Mouse (Mus musculus): ENCODE data around the gene Sv2b. TPM values are rescaled to one million over a fixed set of nuclear protein-coding genes. Genes with fewer than 3 reads are reported as not detected.

The Sv2b gene
- polyA plus RNA-seq, 1 experiment = not detected

DNA sequence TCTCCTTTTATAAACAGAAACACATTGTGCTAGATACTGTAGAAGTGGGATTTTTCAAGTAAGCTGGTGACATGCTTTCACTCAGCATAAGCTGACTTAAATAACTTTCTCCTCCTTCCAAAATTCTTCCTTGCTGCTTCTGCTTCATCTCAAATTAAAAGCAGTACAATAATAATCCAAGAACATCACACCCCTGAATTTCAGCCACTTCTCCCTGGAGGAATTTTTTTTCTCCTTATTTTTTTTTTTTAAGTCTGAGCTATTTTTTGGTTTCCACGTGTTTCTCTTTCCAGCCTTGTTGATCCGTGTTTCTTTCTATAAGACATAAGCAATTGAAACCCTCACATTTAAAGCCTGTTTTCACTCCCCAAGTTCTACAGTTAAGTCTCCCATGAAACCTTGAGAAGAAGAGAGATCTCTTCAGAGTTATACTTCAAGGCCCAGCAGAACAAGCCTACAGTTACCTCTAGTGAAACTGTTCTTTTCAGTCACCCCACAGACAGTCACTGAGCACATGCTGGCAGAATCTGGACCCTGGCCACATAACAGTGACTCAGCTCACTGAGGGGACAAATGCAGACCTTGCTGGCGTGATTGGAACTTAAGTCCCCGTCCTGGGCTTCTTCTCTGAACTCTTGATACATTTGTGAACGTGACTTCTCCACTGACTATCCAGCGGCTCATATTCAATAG, 6.4 kb downstream of the Sv2b start:
- no peak for TF ChIP-seq GATA1 (IDR thresholded peaks at IDR 0.05; ENCODE audit: low read length)

DNA sequence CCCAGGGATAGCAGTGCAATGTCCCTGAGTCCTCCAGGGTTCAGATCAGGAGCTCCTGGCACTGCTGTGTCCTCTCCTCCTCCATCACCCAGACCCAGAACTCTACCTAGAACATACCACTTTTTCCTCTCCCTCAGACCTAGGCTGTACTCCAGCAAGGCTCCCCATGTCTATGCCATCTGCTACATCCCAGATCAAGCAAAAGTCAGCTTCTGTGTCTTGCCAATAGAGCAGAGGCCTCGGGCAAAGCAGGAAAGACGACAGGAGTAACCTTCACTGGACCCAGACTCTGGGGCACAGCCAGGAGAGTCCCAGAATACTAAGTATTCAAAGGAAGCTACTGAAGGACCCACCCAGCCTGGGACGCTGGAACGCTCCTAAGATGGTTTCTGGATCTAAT, 9.8 kb downstream of the Sv2b start:
- TF ChIP-seq GATA1 (IDR thresholded peaks at IDR 0.05; ENCODE audit: low read length) = no peak

DNA sequence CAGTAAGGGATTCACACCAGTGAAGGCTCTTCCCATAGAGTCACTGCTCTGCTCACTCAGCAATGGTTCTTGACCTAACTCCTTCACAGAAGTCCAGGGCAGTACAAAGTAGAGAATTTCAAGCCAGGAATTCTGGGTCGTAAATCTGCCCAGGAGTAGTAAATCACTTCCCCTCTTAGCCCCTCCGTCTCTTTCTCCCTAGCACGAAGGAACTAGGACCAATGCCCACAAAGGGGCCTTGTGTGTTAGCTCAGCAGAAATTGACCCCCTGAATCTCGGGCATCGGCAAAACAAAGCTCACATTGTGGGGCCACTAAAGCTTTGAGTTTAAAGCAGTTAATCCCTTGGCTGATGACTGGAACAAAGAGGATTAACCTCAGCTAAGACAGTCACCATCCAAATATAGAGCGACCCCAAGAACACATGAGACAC, 12.4 kb downstream of the Sv2b start:
- no peak for TF ChIP-seq GATA1 (IDR thresholded peaks at IDR 0.05; ENCODE audit: low read length)

DNA sequence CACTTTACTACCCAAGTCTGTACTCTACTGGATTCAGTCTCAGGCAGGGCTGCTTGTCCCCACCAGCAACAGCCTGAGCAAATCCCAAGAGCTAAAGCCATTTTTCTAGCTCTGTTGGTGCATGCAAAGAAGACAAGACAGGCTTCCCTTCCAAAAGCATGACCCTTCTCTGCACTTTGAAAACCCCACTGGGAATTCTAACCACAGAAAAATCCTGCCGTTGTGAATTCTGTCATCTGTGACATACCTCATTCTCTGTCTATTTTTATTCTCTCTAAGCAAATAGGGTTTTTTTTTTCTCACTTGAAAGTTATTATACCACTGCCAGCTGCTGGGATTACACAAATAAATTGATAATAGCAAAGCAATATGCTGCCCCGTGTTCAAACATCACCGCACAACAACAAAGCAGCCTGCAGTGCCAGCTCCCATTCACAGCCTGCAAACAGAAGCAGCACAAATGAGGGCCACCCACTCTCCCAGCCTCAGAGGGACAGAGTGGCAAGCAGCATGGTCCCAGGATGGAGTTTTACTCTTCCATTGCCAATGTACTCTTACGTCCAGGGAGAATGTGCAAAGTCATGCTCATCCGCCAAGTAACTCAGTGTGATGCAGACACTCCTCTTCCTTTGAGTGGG, 13.7 kb downstream of the Sv2b start:
- TF ChIP-seq GATA1 (IDR thresholded peaks at IDR 0.05; ENCODE audit: low read length) = no peak

DNA sequence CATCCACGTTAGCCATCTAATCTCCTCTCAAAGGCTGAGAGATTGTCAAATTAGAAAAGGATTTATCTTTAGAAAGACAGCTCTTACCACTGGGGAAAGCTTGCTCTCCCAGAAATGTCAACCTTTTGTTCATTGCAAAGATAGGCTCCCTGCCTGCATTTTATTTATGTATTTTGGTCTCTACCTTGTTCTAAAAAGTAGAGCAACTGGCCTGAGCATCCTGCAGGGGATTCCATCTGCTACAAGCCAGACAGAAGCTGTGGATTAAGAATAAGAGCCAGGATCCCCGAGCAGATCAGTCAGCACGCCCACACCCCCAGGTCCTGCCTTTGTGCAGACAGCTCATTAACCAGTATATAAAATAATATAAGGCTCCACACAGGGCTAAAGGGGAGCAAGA, 16.8 kb downstream of the Sv2b start:
- no peak for TF ChIP-seq GATA1 (IDR thresholded peaks at IDR 0.05; ENCODE audit: low read length)

DNA sequence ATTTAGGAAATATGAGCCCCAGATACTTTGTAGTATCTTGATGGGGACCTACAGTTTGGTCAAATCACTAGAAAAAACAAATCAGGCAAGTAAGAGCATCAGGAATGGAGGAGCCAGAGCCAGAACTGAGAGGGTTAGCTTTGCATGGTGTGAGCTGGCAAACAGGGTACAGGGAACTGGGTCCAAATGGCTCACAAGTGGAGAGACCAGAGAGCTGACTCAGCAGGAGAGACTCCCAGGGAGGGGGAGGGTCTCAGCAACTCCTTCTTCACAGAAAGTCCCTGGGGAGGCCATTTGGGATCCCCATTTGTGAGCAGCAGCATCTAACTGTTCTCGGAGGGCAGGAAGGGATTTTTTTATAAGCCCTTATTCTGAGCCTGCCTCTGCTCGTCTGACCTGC, 18.5 kb downstream of the Sv2b start:
- TF ChIP-seq GATA1 (IDR thresholded peaks at IDR 0.05; ENCODE audit: low read length) = no peak

DNA sequence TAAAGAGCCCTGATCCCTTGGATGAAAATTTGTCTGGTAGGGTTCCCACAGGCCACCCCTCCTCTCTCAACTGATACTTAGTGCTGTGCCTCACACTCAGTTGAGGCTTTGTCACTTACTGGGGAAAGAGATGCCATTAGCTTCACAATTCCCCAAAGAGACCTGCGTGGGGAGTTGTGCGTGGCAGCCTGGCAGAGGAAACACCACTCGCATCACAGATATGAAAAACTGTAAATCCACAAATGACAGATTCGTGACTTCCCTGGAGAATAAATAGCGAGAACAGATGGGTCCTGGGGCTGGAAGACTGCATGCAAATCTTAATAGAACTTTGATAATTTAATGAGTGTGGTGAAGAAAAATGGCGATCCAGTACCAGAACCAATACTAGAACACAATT, 21.8 kb downstream of the Sv2b start:
- no peak for TF ChIP-seq GATA1 (IDR thresholded peaks at IDR 0.05; ENCODE audit: low read length)

DNA sequence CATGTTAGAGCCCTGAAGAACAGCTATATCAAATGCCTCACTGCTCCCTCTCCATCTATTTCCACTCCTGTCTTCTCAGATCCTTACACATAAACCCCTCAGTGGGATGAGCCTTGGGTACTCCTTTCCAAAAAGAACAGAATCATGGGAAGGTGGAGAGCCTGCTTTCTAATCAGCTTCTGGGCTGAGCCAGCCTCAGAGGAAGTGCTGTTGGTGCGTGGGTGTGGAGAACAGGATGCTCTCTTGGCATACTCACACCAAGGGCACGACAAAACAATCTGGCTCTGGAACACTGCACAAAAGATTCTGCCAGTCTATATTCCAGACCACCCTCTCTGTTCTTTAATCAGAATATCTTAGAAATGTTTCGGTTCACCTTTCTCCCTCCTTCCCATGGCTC, 26.1 kb downstream of the Sv2b start:
- TF ChIP-seq GATA1 (IDR thresholded peaks at IDR 0.05; ENCODE audit: low read length) = no peak

DNA sequence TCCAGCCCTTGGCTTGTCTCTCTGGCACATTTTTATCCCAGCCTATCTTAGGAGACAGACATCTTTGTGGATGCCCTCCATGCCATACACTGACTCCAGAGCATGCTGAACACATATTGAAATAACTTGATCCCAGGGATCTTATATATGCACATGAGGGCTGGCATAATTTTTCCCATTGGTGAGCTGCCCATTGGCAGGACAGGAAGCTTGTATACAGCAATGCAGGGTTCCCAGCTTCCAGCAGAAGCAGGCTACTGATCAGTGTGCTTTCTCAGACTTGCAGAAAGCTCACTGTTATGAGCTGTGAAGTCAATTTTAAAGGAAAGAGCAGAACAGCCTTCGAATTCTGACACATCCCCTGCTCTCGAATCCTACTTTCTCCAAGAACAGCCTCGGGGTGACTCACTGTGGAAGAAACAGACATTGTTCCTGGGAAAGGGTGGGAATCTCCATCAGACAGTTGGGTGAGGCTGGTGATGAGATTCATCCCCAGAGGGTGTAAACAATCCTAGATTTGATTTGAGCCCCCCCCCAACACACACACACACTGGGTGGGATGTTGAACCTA, 26.9 kb downstream of the Sv2b start:
- no peak for TF ChIP-seq GATA1 (IDR thresholded peaks at IDR 0.05; ENCODE audit: low read length)

DNA sequence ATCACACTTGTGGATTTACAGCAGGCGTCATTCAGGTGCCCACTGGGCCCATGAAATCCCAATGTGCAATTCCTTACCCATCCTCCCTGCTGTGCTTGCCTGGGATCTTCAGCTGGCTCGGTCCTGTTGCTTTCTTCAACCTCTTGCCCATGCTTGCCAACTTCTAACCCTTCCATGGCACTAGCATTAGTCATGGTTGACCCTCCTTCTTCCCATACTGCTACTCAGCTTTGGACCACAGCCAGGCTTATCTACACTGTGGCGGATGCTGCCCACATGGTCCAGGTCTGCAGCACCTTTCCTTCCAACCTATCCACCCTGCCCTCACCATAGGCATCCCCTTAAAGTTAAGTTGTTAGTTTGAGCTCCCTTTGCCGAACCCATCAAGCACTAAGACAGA, 28.0 kb downstream of the Sv2b start:
- no peak for TF ChIP-seq GATA1 (IDR thresholded peaks at IDR 0.05; ENCODE audit: low read length)

DNA sequence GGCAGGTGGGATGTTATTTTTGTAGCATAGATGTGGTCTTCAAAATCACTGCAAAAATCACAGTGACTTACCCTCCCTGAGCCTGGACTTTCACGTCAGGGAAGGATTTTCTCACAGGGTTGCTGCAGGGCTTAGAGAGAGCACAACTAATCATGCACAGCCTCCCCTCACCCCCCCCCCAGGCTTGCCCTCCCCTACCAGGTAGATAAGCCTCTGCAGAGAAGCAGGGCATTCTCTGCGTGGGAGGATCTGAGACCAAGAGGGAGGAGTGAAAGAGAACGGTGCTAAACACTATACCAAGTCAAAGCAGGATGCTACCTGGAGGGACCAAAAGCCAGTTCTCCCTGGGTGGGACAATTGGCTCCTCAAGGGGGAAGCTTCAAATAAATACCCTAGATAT, 31.2 kb downstream of the Sv2b start:
- no peak for TF ChIP-seq GATA1 (IDR thresholded peaks at IDR 0.05; ENCODE audit: low read length)

DNA sequence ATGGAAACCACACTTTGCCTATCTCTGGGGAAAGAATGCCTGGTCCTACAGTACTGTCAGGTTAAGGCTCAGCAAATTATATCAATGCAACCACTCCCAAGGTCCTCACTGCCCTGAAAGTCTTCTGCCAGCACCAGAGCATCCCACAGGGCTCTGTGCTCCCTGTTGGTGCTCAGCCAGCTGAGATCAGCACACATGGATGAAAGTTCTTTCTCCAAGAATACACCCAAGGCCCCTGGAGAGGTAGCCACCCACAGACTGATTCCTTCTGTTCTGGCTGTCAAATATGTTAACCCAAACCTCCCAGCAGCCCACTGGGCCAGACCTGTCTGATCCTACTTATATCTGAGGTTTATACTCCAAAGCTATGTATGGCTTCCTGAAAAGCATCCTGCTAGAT, 32.3 kb downstream of the Sv2b start:
- TF ChIP-seq GATA1 (IDR thresholded peaks at IDR 0.05; ENCODE audit: low read length) = no peak

DNA sequence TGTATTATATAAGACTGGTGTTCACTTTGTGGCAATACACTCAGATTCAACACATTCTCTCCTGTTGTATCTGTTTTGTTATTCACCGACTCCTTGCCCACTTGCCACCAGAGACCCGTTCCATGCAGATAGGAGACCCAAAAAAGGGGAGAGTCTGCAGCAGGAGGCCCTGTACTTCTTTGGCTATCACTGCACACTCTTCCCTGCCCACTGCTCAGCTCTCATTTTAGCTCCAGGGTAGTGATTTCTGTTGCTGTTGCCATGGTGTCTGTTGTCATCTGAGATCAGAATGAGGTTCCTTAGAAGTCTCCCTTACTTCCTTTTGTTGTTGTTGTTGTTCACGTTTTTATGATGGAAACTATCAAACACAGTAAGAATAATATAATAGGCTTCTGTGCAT, 34.5 kb downstream of the Sv2b start:
- no peak for TF ChIP-seq GATA1 (IDR thresholded peaks at IDR 0.05; ENCODE audit: low read length)

DNA sequence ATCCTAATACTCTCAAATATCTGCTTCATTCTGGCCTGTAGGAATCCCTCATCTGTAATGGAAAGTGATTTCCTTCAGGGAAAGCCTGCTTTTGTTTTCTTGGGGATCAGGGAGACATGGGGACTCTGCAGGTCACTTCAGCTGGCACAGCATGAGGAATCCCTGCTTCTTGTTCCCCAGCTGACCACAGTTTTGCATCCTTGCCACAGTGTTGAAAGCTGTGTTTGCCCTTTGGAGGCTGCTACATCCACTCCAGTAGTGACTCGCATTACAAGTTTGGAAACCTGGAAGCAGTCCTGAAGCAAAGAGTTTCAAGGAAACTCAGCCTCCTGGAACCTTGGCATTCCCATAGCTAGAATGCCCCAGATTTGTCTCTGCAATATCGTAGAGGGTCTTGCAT, 35.4 kb downstream of the Sv2b start:
- TF ChIP-seq GATA1 (IDR thresholded peaks at IDR 0.05; ENCODE audit: low read length) = no peak

DNA sequence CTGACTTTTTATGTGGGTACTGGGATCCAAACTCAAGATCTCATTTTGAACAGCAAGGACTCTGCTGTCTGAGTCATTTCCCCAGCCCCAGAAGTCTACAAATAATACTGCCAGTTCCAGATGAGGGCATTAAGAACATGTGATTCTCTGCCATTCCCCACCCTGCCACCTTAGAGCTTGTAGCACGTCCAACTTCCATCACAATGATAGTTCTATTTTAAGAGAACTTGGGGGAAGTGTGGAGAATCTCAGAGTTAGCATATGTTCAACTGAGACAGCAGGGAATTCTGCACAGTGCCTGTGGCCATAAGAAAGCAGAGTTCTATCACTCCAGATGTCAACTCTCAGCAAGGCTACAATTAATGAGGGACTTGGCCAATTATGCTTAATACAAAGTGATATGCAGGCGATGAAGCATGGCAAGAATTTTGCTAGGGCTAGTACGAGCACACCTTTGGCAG, 37.1 kb downstream of the Sv2b start:
- no peak for TF ChIP-seq GATA1 (IDR thresholded peaks at IDR 0.05; ENCODE audit: low read length)

DNA sequence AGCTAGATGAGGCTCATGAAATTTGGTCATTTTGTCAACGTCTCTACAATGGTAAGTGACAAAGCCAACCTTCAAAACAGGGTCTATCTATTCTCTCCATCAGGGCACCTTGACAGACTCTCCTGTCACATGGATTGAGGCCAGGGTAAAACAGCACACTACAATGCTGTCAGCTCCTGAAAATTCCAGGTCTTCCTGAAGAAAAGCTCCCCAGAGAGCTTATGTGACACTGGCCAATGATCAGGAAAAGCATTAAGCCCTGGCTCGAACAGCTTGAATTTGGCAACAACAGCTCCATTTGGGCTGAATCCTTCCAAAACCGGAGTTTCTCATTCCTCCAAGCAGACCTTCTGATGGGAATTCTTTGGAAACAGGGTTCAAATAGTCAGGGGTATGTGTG, 37.8 kb downstream of the Sv2b start:
- no peak for TF ChIP-seq GATA1 (IDR thresholded peaks at IDR 0.05; ENCODE audit: low read length)

DNA sequence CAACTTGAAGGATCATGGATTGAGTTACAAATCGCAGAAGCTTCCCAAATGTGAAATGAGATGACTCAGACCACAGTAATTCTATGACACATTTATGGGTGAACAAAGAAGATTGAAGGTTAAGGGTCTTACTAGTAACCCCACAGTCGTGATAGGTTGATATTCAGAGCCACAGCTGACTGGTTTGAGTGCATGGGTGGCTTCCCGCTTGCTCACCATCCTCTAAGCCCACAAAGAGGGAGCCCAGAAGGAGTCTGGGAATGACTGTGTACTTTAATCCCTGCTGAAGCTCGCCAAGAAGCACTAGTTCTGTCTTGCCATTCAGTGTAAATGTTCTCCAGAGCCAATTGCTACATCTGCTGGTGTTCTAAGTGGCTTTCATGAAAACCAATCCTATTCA, 41.8 kb downstream of the Sv2b start:
- no peak for TF ChIP-seq GATA1 (IDR thresholded peaks at IDR 0.05; ENCODE audit: low read length)
